In the genomic region with DNA sequence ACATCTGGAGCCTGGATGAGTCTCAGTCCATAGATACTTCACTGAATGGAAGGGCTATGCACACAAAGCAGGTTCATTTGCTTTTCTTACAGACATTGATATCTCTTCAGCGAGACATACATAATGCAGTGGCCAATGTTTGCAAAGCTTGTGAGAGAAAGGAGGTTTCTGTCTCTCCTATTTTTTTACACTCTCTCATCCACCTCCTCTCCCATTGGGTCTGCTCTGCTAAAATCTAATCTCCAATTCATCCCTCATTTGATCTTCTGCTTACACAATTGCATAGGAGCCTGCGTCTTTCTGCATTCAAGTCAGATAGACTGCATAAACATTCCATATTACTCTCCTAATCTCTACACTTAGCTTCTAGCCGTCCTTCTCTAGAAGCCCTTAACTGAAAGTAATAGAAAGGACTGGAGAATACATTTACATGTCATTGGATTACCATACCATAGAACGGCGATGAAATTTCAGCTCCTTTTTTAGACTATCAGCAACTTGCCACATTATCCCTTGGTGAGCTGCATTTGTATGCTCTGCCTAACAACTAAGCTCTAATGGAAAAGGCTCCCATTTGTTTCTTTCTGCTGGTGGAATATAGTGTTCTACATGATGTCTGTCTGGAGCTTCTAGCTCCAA, we compare ENCODE assay signal across 30 mouse cellular contexts.
"Had no signal": no experiment of that assay in that cellular context is flagged by ENCODE, and none has a peak within 500 bp of the region (broad histone marks: within the 10 kb centered on the region; RNA-seq: fewer than 3 reads in every experiment).

No protein-coding gene starts in this region.

- ATAC-seq: liver, embryonic 12.5 days; liver, postnatal 0 days; lung, postnatal 0 days; midbrain, embryonic 15.5 days had no signal

- H3K9ac ChIP-seq: limb, embryonic 12.5 days; limb, embryonic 13.5 days; limb, embryonic 15.5 days; liver, embryonic 12.5 days; liver, embryonic 13.5 days; liver, embryonic 14.5 days; liver, embryonic 15.5 days; liver, postnatal 0 days; lung, embryonic 14.5 days; lung, embryonic 15.5 days; midbrain, embryonic 15.5 days; neural tube, embryonic 12.5 days; neural tube, embryonic 13.5 days had no signal

- H3K27me3 ChIP-seq: limb, embryonic 12.5 days; limb, embryonic 13.5 days; limb, embryonic 15.5 days; liver, embryonic 12.5 days; liver, embryonic 13.5 days; liver, embryonic 15.5 days; lung, embryonic 15.5 days; megakaryocyte, embryonic 14.5 days; midbrain, embryonic 15.5 days; neural tube, embryonic 12.5 days; neural tube, embryonic 13.5 days had no signal

- H3K4me1 ChIP-seq: limb, embryonic 10.5 days; limb, embryonic 12.5 days; limb, embryonic 13.5 days; limb, embryonic 15.5 days; liver, embryonic 12.5 days; liver, embryonic 13.5 days; liver, embryonic 15.5 days; lung, embryonic 15.5 days; megakaryocyte, embryonic 14.5 days; midbrain, embryonic 15.5 days; neural tube, embryonic 12.5 days; neural tube, embryonic 13.5 days had no signal

- H3K4me2 ChIP-seq: limb, embryonic 12.5 days; limb, embryonic 13.5 days; limb, embryonic 15.5 days; liver, embryonic 11.5 days; liver, embryonic 12.5 days; liver, embryonic 13.5 days; liver, embryonic 15.5 days; lung, embryonic 14.5 days; lung, embryonic 15.5 days; midbrain, embryonic 15.5 days; neural tube, embryonic 12.5 days; neural tube, embryonic 13.5 days had no signal

- H3K36me3 ChIP-seq: limb, embryonic 10.5 days; limb, embryonic 12.5 days; limb, embryonic 13.5 days; limb, embryonic 15.5 days; liver, embryonic 12.5 days; liver, embryonic 13.5 days; liver, embryonic 15.5 days; lung, embryonic 15.5 days; midbrain, embryonic 10.5 days; midbrain, embryonic 15.5 days; neural tube, embryonic 12.5 days; neural tube, embryonic 13.5 days had no signal

- H3K4me3 ChIP-seq: left cerebral cortex, adult 2 months; limb, embryonic 10.5 days; limb, embryonic 12.5 days; limb, embryonic 13.5 days; limb, embryonic 15.5 days; liver, embryonic 12.5 days; liver, embryonic 13.5 days; liver, embryonic 15.5 days; lung, embryonic 15.5 days; megakaryocyte, embryonic 14.5 days; midbrain, embryonic 10.5 days; midbrain, embryonic 15.5 days; myocyte; neural tube, embryonic 12.5 days; neural tube, embryonic 13.5 days had no signal

- H3K27ac ChIP-seq: left cerebral cortex, adult 2 months; limb, embryonic 10.5 days; limb, embryonic 12.5 days; limb, embryonic 13.5 days; limb, embryonic 15.5 days; liver, embryonic 12.5 days; liver, embryonic 13.5 days; liver, embryonic 14.5 days; liver, embryonic 15.5 days; lung, embryonic 15.5 days; macrophage; midbrain, embryonic 10.5 days; midbrain, embryonic 15.5 days; neural tube, embryonic 12.5 days; neural tube, embryonic 13.5 days had no signal

- H3K9me3 ChIP-seq: limb, embryonic 10.5 days; limb, embryonic 12.5 days; limb, embryonic 13.5 days; limb, embryonic 15.5 days; liver, embryonic 12.5 days; liver, embryonic 13.5 days; liver, embryonic 15.5 days; lung, embryonic 15.5 days; megakaryocyte, embryonic 14.5 days; midbrain, embryonic 10.5 days; midbrain, embryonic 15.5 days; neural tube, embryonic 12.5 days; neural tube, embryonic 13.5 days had no signal

- DNase-seq: left cerebral cortex, postnatal 4 days; liver; liver, embryonic 13.5 days; liver, postnatal 0 days; lung, adult 18-20 months; lung, adult 2 months; lung, embryonic 14.5 days; lung, postnatal 10 days; lung, postnatal 14 days; lung, postnatal 36 days; lung, postnatal 4 days; midbrain, embryonic 14.5 days had no signal
